27 mouse cellular contexts compared by ENCODE assay signal in genomic region chr7:18916254-18916653, GRCm38 (mm10). TPM values are rescaled to one million over a fixed set of nuclear protein-coding genes. Genes with fewer than 3 reads are reported as not detected.
DNase-seq lines count a peak whose midpoint lies in the region; ATAC-seq and TF ChIP-seq lines count a peak whose summit lies in the region.
"Had no signal": no experiment of that assay in that cellular context is flagged by ENCODE, and none has a peak within 500 bp of the region (broad histone marks: within the 10 kb centered on the region; RNA-seq: fewer than 3 reads in every experiment).

No protein-coding gene starts in this region.

- peak; percentile 29 to 34 for DNase-seq in cerebellum, postnatal 10 days
- no peak for DNase-seq in layer of hippocampus, adult 2 months (ENCODE audit: low spot score in 2 of 2)
- DNase-seq in layer of hippocampus, postnatal 36 days = no peak
- DNase-seq in thymus, postnatal 14 days = peak; percentile 19
- no peak for DNase-seq in thymus, postnatal 0 days (ENCODE audit: low spot score)
- DNase-seq in cerebellum, postnatal 4 days (ENCODE audit: low spot score in 2 of 2) = no peak
- DNase-seq: adrenal gland, postnatal 14 days; cerebellum, adult 11-12 months; cerebellum, adult 9-11 months; gastrocnemius, postnatal 25 days; heart, adult 11 months; heart, postnatal 4 days; kidney, adult 8-10 months; liver; lung, adult 18-20 months; right cerebral cortex, postnatal 4 days had no signal

- TF ChIP-seq CTCF in layer of hippocampus, adult 2 months (conservative IDR thresholded peaks at IDR 0.05) = peak; percentile 31

- ATAC-seq in cerebellum, adult (ENCODE audit: insufficient number of reproducible peaks, low FRiP score, low TSS enrichment) = no peak
- 0 out of 2 replicates have a peak, but pooled peaks have one; percentile 31 for ATAC-seq in megakaryocyte progenitor cell, adult 5-6 weeks (replicated peaks; ENCODE audit: poor library complexity)

- H3K27ac ChIP-seq in layer of hippocampus, adult 2 months = no peak overlapping the region
- H3K27ac ChIP-seq: embryonic facial prominence, embryonic 10.5 days; embryonic facial prominence, embryonic 15.5 days; forebrain, embryonic 12.5 days; hindbrain, embryonic 14.5 days; kidney, postnatal 0 days; midbrain, embryonic 12.5 days; neural tube, embryonic 13.5 days had no signal

- H3K4me3 ChIP-seq in layer of hippocampus, adult 2 months = no peak overlapping the region
- H3K4me3 ChIP-seq: embryonic facial prominence, embryonic 10.5 days; embryonic facial prominence, embryonic 15.5 days; forebrain, embryonic 12.5 days; megakaryocyte, embryonic 14.5 days; midbrain, embryonic 12.5 days; neural tube, embryonic 13.5 days had no signal

RNA-seq across cellular contexts. Expression of gene Ccdc61, which starts 6.0 kb away (rescaled TPM):
- total RNA-seq in layer of hippocampus, adult 2 months (2021) = 10 to 100 TPM; 10.9 to 12.6 TPM
- 10 to 100 TPM; 11.3 to 12.5 TPM for total RNA-seq in layer of hippocampus, postnatal 36 days (2021)
- polyA plus RNA-seq in thymus, postnatal 0 days (2015; fragmentation: Nextera tagmentation; extraction: Ambion mirVana) = 29.1 and 31.7 TPM in 2 replicates
- total RNA-seq in megakaryocyte progenitor cell, adult 5-6 weeks (2015) = 11.9 and 14.1 TPM in 2 replicates
- 11.3 and 17.0 TPM in 2 replicates for total RNA-seq in megakaryocyte progenitor cell, adult 5-6 weeks (2017)

RNA-seq across cellular contexts. Expression of gene Nova2, which starts 9.4 kb away (rescaled TPM):
- 10 to 100 TPM; 82.7 to 85.4 TPM for total RNA-seq in layer of hippocampus, adult 2 months (2021)
- 10 to 100 TPM; 82.2 to 84.5 TPM for total RNA-seq in layer of hippocampus, postnatal 36 days (2021)
- 0.17 and 0.28 TPM in 2 replicates for polyA plus RNA-seq in thymus, postnatal 0 days (2015; fragmentation: Nextera tagmentation; extraction: Ambion mirVana)
- total RNA-seq in megakaryocyte progenitor cell, adult 5-6 weeks (2015) = not detected in 2 replicates
- not detected in 2 replicates for total RNA-seq in megakaryocyte progenitor cell, adult 5-6 weeks (2017)

RNA-seq across cellular contexts. Expression of gene Pglyrp1, which starts 45.1 kb away (rescaled TPM):
- total RNA-seq in layer of hippocampus, adult 2 months (2021) = 10 to 100 TPM; 15.1 to 15.2 TPM
- total RNA-seq in layer of hippocampus, postnatal 36 days (2021) = 10 to 100 TPM; 13.6 to 21.1 TPM
- polyA plus RNA-seq in thymus, postnatal 0 days (2015; fragmentation: Nextera tagmentation; extraction: Ambion mirVana) = 15.6 and 20.7 TPM in 2 replicates
- 264 and 265 TPM in 2 replicates for total RNA-seq in megakaryocyte progenitor cell, adult 5-6 weeks (2015)
- total RNA-seq in megakaryocyte progenitor cell, adult 5-6 weeks (2017) = 31.3 and 35.6 TPM in 2 replicates
- total RNA-seq: MEL had no signal

Comparison
In these comparisons a context has a peak if more than half of its experiments do, and no peak if none do; other contexts are left out.
1. DNase-seq: peak in cerebellum, postnatal 10 days (2 of 2) and thymus, postnatal 14 days (single experiment); none in layer of hippocampus, adult 2 months (0 of 2), layer of hippocampus, postnatal 36 days (0 of 2), thymus, postnatal 0 days (single experiment) and cerebellum, postnatal 4 days (0 of 2).
2. RNA of gene Nova2, which starts 9.4 kb away (total RNA-seq): 82.7 to 85.4 TPM in layer of hippocampus, adult 2 months and 82.2 to 84.5 TPM in layer of hippocampus, postnatal 36 days; not detected in megakaryocyte progenitor cell, adult 5-6 weeks; every median in the first group is over 10 times any median in the second.